Mouse (Mus musculus): ENCODE results near the gene Pbx4. TPM values are rescaled to one million over a fixed set of nuclear protein-coding genes. Genes with fewer than 3 reads are reported as not detected.

The Pbx4 gene
- polyA plus RNA-seq, 2 experiments = 6.6 to 6.8 TPM

DNA sequence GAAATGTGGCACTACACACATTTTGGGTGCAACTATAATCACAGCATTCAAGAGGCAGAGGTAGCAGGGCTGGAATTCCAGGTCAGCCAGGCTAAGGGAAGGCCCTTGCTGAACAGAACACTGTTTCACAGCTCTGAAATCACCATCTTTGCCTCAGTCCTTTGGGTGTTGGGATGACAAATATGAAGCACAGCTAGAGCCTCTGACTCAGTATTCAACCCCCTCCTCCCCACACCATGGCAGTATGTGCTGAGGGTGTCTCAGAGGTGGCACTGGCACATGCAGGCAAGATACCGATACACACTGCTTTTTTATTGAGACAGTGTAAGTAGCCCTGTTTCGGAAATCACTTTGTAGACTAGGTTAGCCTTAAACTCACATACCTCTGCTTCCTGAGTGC is 74.0 kb downstream of the Pbx4 start:
- no peaks in the 10 kb centered on the region for H3K27me3 ChIP-seq (ENCODE audit: control insufficient read depth, insufficient read depth, low read length)
- H3K9ac ChIP-seq (ENCODE audit: low read depth, low read length, severe bottlenecking) = no peak overlapping the region
- ATAC-seq (ENCODE audit: low FRiP score, low read depth) (no peak), DNase-seq (ENCODE audit: low spot score) (no peak)
- no peak overlapping the region for H3K4me2 ChIP-seq (replicated peaks; ENCODE audit: low read depth, low read length, severe bottlenecking)
- no peak overlapping the region for H3K4me3 ChIP-seq (replicated peaks; ENCODE audit: low read length)
- peaks cover 44% of the 10 kb centered on the region for H3K36me3 ChIP-seq (ENCODE audit: control insufficient read depth, insufficient read depth, low read length)
- no peak for TF ChIP-seq POLR2A (IDR thresholded peaks at IDR 0.05; ENCODE audit: borderline replicate concordance, extremely low read depth, insufficient read depth, insufficient read length)
- 0 out of 2 replicates have a peak, but pooled peaks cover 5% of the 10 kb centered on the region for H3K4me1 ChIP-seq (ENCODE audit: control insufficient read depth, insufficient read depth, low read length)
- H3K9me3 ChIP-seq (ENCODE audit: control insufficient read depth, low read length) = no peaks in the 10 kb centered on the region
- H3K27ac ChIP-seq (replicated peaks; ENCODE audit: low read depth, low read length) = no peak overlapping the region
- WGBS = 79% methylated on average over 2 of the region's 2 CpGs

DNA sequence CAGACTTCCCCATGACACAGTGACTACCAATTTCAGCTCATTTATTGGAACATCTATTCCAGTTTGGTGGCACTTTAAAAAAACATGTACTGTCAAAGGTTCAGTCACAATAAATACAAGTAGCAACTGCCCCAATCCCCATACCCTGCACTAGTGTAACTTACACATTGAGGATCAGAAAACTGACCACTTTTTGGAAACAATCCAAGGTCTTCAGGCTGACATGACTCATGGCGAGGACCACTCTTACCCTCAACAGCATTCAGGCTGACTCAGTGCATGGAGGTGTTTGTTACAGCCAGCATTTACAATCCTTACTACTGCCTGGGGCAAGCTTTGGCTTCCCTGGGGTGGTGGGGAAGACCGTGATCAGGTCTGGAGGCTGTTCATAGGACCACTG is 74.8 kb downstream of the Pbx4 start:
- 87% methylated on average over 2 of the region's 2 CpGs for WGBS
- no peak overlapping the region for H3K4me2 ChIP-seq (replicated peaks; ENCODE audit: low read depth, low read length, severe bottlenecking)
- 0 out of 2 replicates have a peak, but pooled peaks cover 5% of the 10 kb centered on the region for H3K4me1 ChIP-seq (ENCODE audit: control insufficient read depth, insufficient read depth, low read length)
- no peaks in the 10 kb centered on the region for H3K27me3 ChIP-seq (ENCODE audit: control insufficient read depth, insufficient read depth, low read length)
- peaks cover 52% of the 10 kb centered on the region for H3K36me3 ChIP-seq (ENCODE audit: control insufficient read depth, insufficient read depth, low read length)
- H3K27ac ChIP-seq (replicated peaks; ENCODE audit: low read depth, low read length) = no peak overlapping the region
- H3K9ac ChIP-seq (ENCODE audit: low read depth, low read length, severe bottlenecking) = no peak overlapping the region
- no peaks in the 10 kb centered on the region for H3K9me3 ChIP-seq (ENCODE audit: control insufficient read depth, low read length)
- DNase-seq (ENCODE audit: low spot score) (no peak), ATAC-seq (ENCODE audit: low FRiP score, low read depth) (no peak)
- no peak overlapping the region for H3K4me3 ChIP-seq (replicated peaks; ENCODE audit: low read length)
- no peak for TF ChIP-seq POLR2A (IDR thresholded peaks at IDR 0.05; ENCODE audit: borderline replicate concordance, extremely low read depth, insufficient read depth, insufficient read length)

DNA sequence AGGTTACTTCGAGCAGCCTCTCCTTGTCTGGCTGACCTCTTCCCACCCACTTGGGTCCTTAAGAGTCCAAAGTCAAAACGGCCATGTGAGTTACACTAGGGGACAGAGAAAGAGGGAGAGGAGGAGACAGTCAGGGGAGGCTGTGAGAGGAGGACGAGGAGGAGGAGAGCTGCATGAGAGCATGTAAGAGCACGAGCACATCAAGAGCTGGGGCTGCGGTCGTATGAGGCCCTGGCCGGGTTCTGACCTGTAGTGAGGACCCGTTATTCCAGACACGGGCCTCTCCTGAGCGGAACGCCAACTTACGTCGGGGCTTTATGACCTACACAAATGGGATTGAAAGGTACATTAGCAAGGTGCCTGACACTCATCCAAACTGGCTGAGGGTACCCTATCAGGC is 79.6 kb downstream of the Pbx4 start:
- Histone ChIP-seq H3K27me3 (ENCODE audit: control insufficient read depth, insufficient read depth, low read length) (no peaks in the 10 kb centered on the region), H3K36me3 (ENCODE audit: control insufficient read depth, insufficient read depth, low read length) (peaks cover 99% of the 10 kb centered on the region), H3K9me3 (ENCODE audit: control insufficient read depth, low read length) (no peaks in the 10 kb centered on the region), H3K27ac (replicated peaks; ENCODE audit: low read depth, low read length) (no peak overlapping the region), H3K9ac (ENCODE audit: low read depth, low read length, severe bottlenecking) (no peak overlapping the region), H3K4me1 (ENCODE audit: control insufficient read depth, insufficient read depth, low read length) (no peaks in the 10 kb centered on the region), H3K4me3 (replicated peaks; ENCODE audit: low read length) (no peak overlapping the region), H3K4me2 (replicated peaks; ENCODE audit: low read depth, low read length, severe bottlenecking) (no peak overlapping the region)
- ATAC-seq (ENCODE audit: low FRiP score, low read depth) = no peak
- WGBS = 91% methylated on average over 13 of the region's 13 CpGs
- DNase-seq (ENCODE audit: low spot score) = no peak
- no peak for TF ChIP-seq POLR2A (IDR thresholded peaks at IDR 0.05; ENCODE audit: borderline replicate concordance, extremely low read depth, insufficient read depth, insufficient read length)

DNA sequence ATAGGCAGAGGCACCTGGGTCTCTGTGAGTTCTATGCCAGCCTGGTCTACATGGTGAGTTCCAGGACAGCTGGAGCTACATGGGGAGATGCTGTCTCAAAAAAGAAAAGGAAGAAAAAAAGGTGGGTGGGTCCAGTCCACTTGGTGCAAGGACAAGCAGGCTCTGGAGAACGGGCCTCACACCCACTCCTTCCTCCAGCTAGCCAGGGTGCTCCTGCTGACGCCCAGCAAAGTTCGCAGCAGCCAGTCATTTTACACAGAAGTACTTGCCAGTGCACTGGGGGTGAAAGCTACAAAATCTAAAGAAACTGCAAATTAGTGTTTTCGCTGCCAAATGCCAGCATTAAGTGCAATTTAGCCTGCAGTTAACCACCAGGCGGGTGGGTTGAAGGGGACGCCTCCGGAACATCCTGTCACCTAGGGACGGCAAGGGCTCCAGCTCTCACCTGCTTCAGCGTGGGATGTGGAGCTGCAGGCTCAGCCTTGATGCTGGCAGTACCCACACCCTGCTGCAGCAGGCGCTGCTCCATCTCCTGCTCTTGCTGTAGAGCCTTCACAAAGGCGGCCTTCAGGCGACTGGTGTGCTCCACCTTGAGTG is 80.3 kb downstream of the Pbx4 start:
- no peaks in the 10 kb centered on the region for H3K27me3 ChIP-seq (ENCODE audit: control insufficient read depth, insufficient read depth, low read length)
- DNase-seq (ENCODE audit: low spot score) (no peak), ATAC-seq (ENCODE audit: low FRiP score, low read depth) (no peak)
- no peaks in the 10 kb centered on the region for H3K4me1 ChIP-seq (ENCODE audit: control insufficient read depth, insufficient read depth, low read length)
- 89% methylated on average over 12 of the region's 12 CpGs for WGBS
- no peak overlapping the region for H3K27ac ChIP-seq (replicated peaks; ENCODE audit: low read depth, low read length)
- no peak for TF ChIP-seq POLR2A (IDR thresholded peaks at IDR 0.05; ENCODE audit: borderline replicate concordance, extremely low read depth, insufficient read depth, insufficient read length)
- H3K9ac ChIP-seq (ENCODE audit: low read depth, low read length, severe bottlenecking) = no peak overlapping the region
- H3K36me3 ChIP-seq (ENCODE audit: control insufficient read depth, insufficient read depth, low read length) = peaks cover 99% of the 10 kb centered on the region
- H3K4me3 ChIP-seq (replicated peaks; ENCODE audit: low read length) = no peak overlapping the region
- H3K9me3 ChIP-seq (ENCODE audit: control insufficient read depth, low read length) = no peaks in the 10 kb centered on the region
- H3K4me2 ChIP-seq (replicated peaks; ENCODE audit: low read depth, low read length, severe bottlenecking) = no peak overlapping the region

DNA sequence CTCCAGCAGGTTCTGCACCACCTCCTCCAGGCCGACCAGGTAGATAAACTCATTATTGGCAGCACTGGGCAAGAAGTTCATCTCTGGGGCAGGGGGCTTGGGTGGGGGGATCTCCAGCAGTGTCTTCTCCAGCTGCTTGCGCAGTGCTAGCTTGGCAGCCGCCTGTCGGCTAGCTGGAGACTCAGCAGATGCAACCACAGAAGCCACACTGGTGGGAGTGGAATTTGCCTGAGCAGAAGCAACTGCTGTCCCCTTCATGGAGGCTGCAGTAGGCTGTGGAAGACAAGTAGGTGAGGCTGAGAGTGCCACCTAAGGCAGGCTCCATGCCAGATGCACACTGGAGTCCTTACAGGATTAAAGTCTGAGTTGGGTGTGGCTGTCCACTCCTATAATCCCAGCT is 82.2 kb downstream of the Pbx4 start:
- H3K4me3 ChIP-seq (replicated peaks; ENCODE audit: low read length) = no peak overlapping the region
- WGBS = 92% methylated on average over 4 of the region's 4 CpGs
- no peaks in the 10 kb centered on the region for H3K4me1 ChIP-seq (ENCODE audit: control insufficient read depth, insufficient read depth, low read length)
- TF ChIP-seq POLR2A (IDR thresholded peaks at IDR 0.05; ENCODE audit: borderline replicate concordance, extremely low read depth, insufficient read depth, insufficient read length) = no peak
- no peak for DNase-seq (ENCODE audit: low spot score)
- ATAC-seq (ENCODE audit: low FRiP score, low read depth) = no peak
- H3K27ac ChIP-seq (replicated peaks; ENCODE audit: low read depth, low read length) = no peak overlapping the region
- H3K36me3 ChIP-seq (ENCODE audit: control insufficient read depth, insufficient read depth, low read length) = peaks cover 84% of the 10 kb centered on the region
- no peak overlapping the region for H3K4me2 ChIP-seq (replicated peaks; ENCODE audit: low read depth, low read length, severe bottlenecking)
- H3K9ac ChIP-seq (ENCODE audit: low read depth, low read length, severe bottlenecking) = no peak overlapping the region
- no peaks in the 10 kb centered on the region for H3K9me3 ChIP-seq (ENCODE audit: control insufficient read depth, low read length)
- H3K27me3 ChIP-seq (ENCODE audit: control insufficient read depth, insufficient read depth, low read length) = no peaks in the 10 kb centered on the region

Data from limb, embryonic 14.5 days (tissue).